Mouse (Mus musculus) myocyte (in vitro differentiated cells): ENCODE measurements around the gene Pbxip1.

ENCODE experiments used
- CEBPB ChIP-seq: IDR thresholded peaks from 2 replicates; pipeline ENCODE4 v1.6.1; 2011; ENCODE audit warnings: mild to moderate bottlenecking, moderate library complexity; ENCODE audit not compliant: poor library complexity, insufficient read depth, severe bottlenecking
- E2F4 ChIP-seq: IDR thresholded peaks from one replicate; pipeline ENCODE4 v1.6.1; 2011; ENCODE audit warnings: mild to moderate bottlenecking, control low read depth, moderate library complexity; ENCODE audit not compliant: insufficient read depth
- MAX ChIP-seq: IDR thresholded peaks from one replicate; pipeline ENCODE4 v1.6.1; 2011; ENCODE audit warnings: low read depth, mild to moderate bottlenecking, control low read depth
- MYOD1 ChIP-seq, 3 experiments: IDR thresholded peaks; one replicate each; pipeline ENCODE4 v1.6.1; 2011; ENCODE audit warnings: control low read depth in 2 of 3, low read depth in 2 of 3, mild to moderate bottlenecking in 2 of 3, moderate library complexity in 1 of 3; ENCODE audit not compliant: insufficient read length in 2 of 3, control insufficient read depth in 1 of 3
- MYOG ChIP-seq, 3 experiments: IDR thresholded peaks; one replicate each; pipeline ENCODE4 v1.6.1; 2011; ENCODE audit warnings: control low read depth in 2 of 3, low read depth in 2 of 3, mild to moderate bottlenecking in 2 of 3; ENCODE audit not compliant: insufficient read length in 2 of 3, control insufficient read depth in 1 of 3, insufficient read depth in 1 of 3
- POLR2A ChIP-seq: IDR thresholded peaks from one replicate; pipeline ENCODE4 v1.6.1; 2011; ENCODE audit warnings: low read depth, mild to moderate bottlenecking, control low read depth, moderate library complexity; ENCODE audit not compliant: insufficient read length
- POLR2AphosphoS2 ChIP-seq: IDR thresholded peaks from one replicate; pipeline ENCODE4 v1.6.1; 2011; ENCODE audit warnings: low read depth, control low read depth; ENCODE audit not compliant: insufficient read length
- REST ChIP-seq: IDR thresholded peaks from one replicate; pipeline ENCODE4 v1.6.1; 2011; ENCODE audit warnings: mild to moderate bottlenecking, control low read depth, moderate library complexity; ENCODE audit not compliant: insufficient read depth, insufficient read length
- TCF12 ChIP-seq: IDR thresholded peaks from one replicate; pipeline ENCODE4 v1.6.1; 2011; ENCODE audit warnings: mild to moderate bottlenecking, control low read depth; ENCODE audit not compliant: poor library complexity, insufficient read depth, severe bottlenecking
- USF1 ChIP-seq: IDR thresholded peaks from one replicate; pipeline ENCODE4 v1.6.1; 2011; ENCODE audit warnings: low read depth, mild to moderate bottlenecking, control low read depth, moderate library complexity

DNA sequence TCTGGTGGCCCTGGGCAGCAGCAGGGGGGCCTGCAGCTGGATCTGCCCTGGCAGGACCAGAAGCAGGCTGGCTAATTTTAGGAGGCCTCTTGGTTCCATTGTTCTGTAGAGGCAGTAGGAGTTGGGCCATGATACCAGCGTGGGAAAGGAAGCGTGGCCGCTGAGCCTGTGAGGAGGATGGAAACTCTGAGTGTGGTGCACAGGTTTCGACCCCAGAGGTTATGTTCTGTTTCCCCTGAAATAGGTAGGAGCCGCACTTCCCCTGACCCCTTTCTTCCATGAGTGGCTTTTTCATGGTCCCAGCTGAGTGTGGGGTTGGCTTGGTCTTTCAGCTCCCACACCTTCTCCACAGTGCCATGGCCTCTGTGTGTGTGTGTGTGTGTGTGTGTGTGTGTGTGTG lies 55.1 kb downstream of the Pbxip1 start:
- no peak for TF ChIP-seq CEBPB
- TF ChIP-seq TCF12, result no peak
- no peak for TF ChIP-seq E2F4
- TF ChIP-seq MAX, result no peak
- no peak for TF ChIP-seq POLR2A
- no peak for TF ChIP-seq POLR2AphosphoS2
- TF ChIP-seq MYOG (IDR thresholded peaks at IDR 0.05; ENCODE audit: control insufficient read depth in 1 of 3, insufficient read depth in 1 of 3, insufficient read length in 2 of 3, low read depth in 2 of 3), result no peak
- no peak for TF ChIP-seq MYOD1 (IDR thresholded peaks at IDR 0.05; ENCODE audit: control insufficient read depth in 1 of 3, insufficient read length in 2 of 3, low read depth in 2 of 3)
- TF ChIP-seq USF1, result no peak
- no peak for TF ChIP-seq REST
